Mouse (Mus musculus) kidney, postnatal 0 days (tissue): ENCODE measurements around the gene Vwa8. TPM values are rescaled to one million over a fixed set of nuclear protein-coding genes. Genes with fewer than 3 reads are reported as not detected.

Experiments
- ATAC-seq: fragments of 200-750 bp; cut with Nextera tagmentation; replicated peaks from 2 replicates; pipeline ENCODE4 v1.8.0; 2017; ENCODE audit warnings: low read depth, moderate number of reproducible peaks, moderate TSS enrichment, moderate library complexity; ENCODE audit not compliant: low FRiP score
- DNase-seq: peaks from one replicate; pipeline ENCODE4 v3.0.0-alpha.2; 2016; ENCODE audit warnings: low spot score
- H3K27ac ChIP-seq: fragments of 300-500 bp; sonication (generic); 2 replicates; pipeline ENCODE4 v1.5.1; 2014; ENCODE audit warnings: mild to moderate bottlenecking
- H3K27me3 ChIP-seq: fragments of 300-500 bp; sonication (generic); 2 replicates; pipeline ENCODE4 v1.6.1; 2014; ENCODE audit warnings: low read length, mixed read lengths; ENCODE audit not compliant: insufficient read depth
- H3K36me3 ChIP-seq: fragments of 300-500 bp; sonication (generic); 2 replicates; pipeline ENCODE4 v1.6.1; 2014; ENCODE audit warnings: low read length, mixed read lengths; ENCODE audit not compliant: insufficient read depth
- H3K4me1 ChIP-seq: fragments of 300-500 bp; sonication (generic); replicated peaks from 2 replicates; pipeline ENCODE4 v1.6.1; 2014; ENCODE audit warnings: antibody characterized with exemption, low read length, mixed read lengths; ENCODE audit not compliant: insufficient read depth
- H3K4me2 ChIP-seq: fragments of 300-500 bp; sonication (generic); 2 replicates; pipeline ENCODE4 v1.6.1; 2014; ENCODE audit warnings: mild to moderate bottlenecking, low read length, moderate library complexity, mixed read lengths
- H3K4me3 ChIP-seq: fragments of 300-500 bp; sonication (generic); replicated peaks from 2 replicates; pipeline ENCODE4 v1.5.1; 2014; ENCODE audit warnings: low read depth, low read length
- H3K9ac ChIP-seq: fragments of 300-500 bp; sonication (generic); 2 replicates; pipeline ENCODE4 v1.6.1; 2014; ENCODE audit warnings: low read depth, low read length
- H3K9me3 ChIP-seq: fragments of 300-500 bp; sonication (generic); replicated peaks from 2 replicates; pipeline ENCODE4 v1.6.1; 2016; ENCODE audit warnings: low read length, inconsistent platforms, mixed read lengths
- CTCF ChIP-seq: IDR thresholded peaks from 2 replicates; pipeline ENCODE4 v1.5.1; 2016; ENCODE audit warnings: antibody characterized with exemption, low read depth, mild to moderate bottlenecking, moderate library complexity
- WGBS: fragments of 180-500 bp; shearing (Covaris S2); extraction: QIAGEN DNeasy Blood & Tissue Kit; methylation state at CpG from one replicate; pipeline ENCODE4 v1.1.7; 2014; 5-methylcytosine and 5-hydroxymethylcytosine counted together
- polyA plus RNA-seq: library from polyadenylated mRNA; unstranded; fragments of >200 nt; fragmentation: Nextera tagmentation; extraction: Ambion mirVana; gene quantifications from 2 replicates; pipeline ENCODE4 v1.2.1, GENCODE M21; 2015

Vwa8 gene
- polyA plus RNA-seq, 1 experiment from 2014 or later, result 18.2 TPM

GRCm38 (mm10) chr14:79231677-79232076 is 382.8 kb downstream of the Vwa8 start:
- H3K36me3 ChIP-seq, result no peaks in the 10 kb centered on the region
- H3K27me3 ChIP-seq, result no peaks in the 10 kb centered on the region
- H3K27ac ChIP-seq, result no peak overlapping the region
- H3K9me3 ChIP-seq, result no peaks in the 10 kb centered on the region
- 80% methylated on average over 4 of the region's 4 CpGs for WGBS
- ATAC-seq (no peak), DNase-seq (no peak)
- TF ChIP-seq CTCF, result no peak
- H3K9ac ChIP-seq, result no peak overlapping the region
- H3K4me3 ChIP-seq, result no peak overlapping the region
- H3K4me1 ChIP-seq, result no peaks in the 10 kb centered on the region
- H3K4me2 ChIP-seq, result no peak overlapping the region

- Histone ChIP-seq H3K9me3 (no peaks in the 10 kb centered on the region), H3K36me3 (no peaks in the 10 kb centered on the region), H3K9ac (no peak overlapping the region), H3K27me3 (no peaks in the 10 kb centered on the region), H3K4me1 (no peaks in the 10 kb centered on the region), H3K4me3 (no peak overlapping the region), H3K27ac (no peak overlapping the region), H3K4me2 (no peak overlapping the region)
- DNase-seq (no peak), ATAC-seq (no peak)
- 85% methylated on average over 5 of the region's 5 CpGs for WGBS
- no peak for TF ChIP-seq CTCF
Observed at GRCm38 (mm10) chr14:79233697-79234096, 384.8 kb downstream of the Vwa8 start.

- no peak overlapping the region for H3K9ac ChIP-seq
- no peaks in the 10 kb centered on the region for H3K27me3 ChIP-seq
- H3K4me3 ChIP-seq, result no peak overlapping the region
- no peak for DNase-seq
- no peaks in the 10 kb centered on the region for H3K4me1 ChIP-seq
- H3K4me2 ChIP-seq, result no peak overlapping the region
- ATAC-seq, result no peak
- H3K36me3 ChIP-seq, result no peaks in the 10 kb centered on the region
- 95% methylated on average over 2 of the region's 2 CpGs for WGBS
- TF ChIP-seq CTCF, result no peak
- no peak overlapping the region for H3K27ac ChIP-seq
- H3K9me3 ChIP-seq, result no peaks in the 10 kb centered on the region
Observed at GRCm38 (mm10) chr14:79234513-79234912, 385.7 kb downstream of the Vwa8 start.

- Histone ChIP-seq H3K9me3 (no peaks in the 10 kb centered on the region), H3K4me3 (no peak overlapping the region), H3K27me3 (no peaks in the 10 kb centered on the region), H3K4me1 (no peaks in the 10 kb centered on the region), H3K4me2 (no peak overlapping the region), H3K27ac (no peak overlapping the region), H3K9ac (no peak overlapping the region), H3K36me3 (no peaks in the 10 kb centered on the region)
- 65% methylated on average over 5 of the region's 5 CpGs for WGBS
- ATAC-seq (no peak), DNase-seq (no peak)
- no peak for TF ChIP-seq CTCF
Observed at GRCm38 (mm10) chr14:79235157-79235556, 386.3 kb downstream of the Vwa8 start.

- TF ChIP-seq CTCF, result no peak
- no peaks in the 10 kb centered on the region for H3K4me1 ChIP-seq
- WGBS, result 66% methylated on average over 6 of the region's 6 CpGs
- H3K27ac ChIP-seq, result no peak overlapping the region
- H3K9ac ChIP-seq, result no peak overlapping the region
- DNase-seq (no peak), ATAC-seq (no peak)
- no peak overlapping the region for H3K4me2 ChIP-seq
- H3K27me3 ChIP-seq, result no peaks in the 10 kb centered on the region
- no peaks in the 10 kb centered on the region for H3K36me3 ChIP-seq
- no peak overlapping the region for H3K4me3 ChIP-seq
- H3K9me3 ChIP-seq, result no peaks in the 10 kb centered on the region
Observed at GRCm38 (mm10) chr14:79236261-79236660, 387.4 kb downstream of the Vwa8 start.

- no peaks in the 10 kb centered on the region for H3K4me1 ChIP-seq
- TF ChIP-seq CTCF, result no peak
Observed at GRCm38 (mm10) chr14:79239402-79239801, 390.6 kb downstream of the Vwa8 start.

GRCm38 (mm10) chr14:79241057-79241570 is 392.3 kb downstream of the Vwa8 start:
- ATAC-seq (no peak), DNase-seq (no peak)
- WGBS, result 51% methylated on average over 4 of the region's 4 CpGs
- H3K36me3 ChIP-seq, result no peaks in the 10 kb centered on the region
- H3K4me3 ChIP-seq, result no peak overlapping the region
- H3K4me1 ChIP-seq, result no peaks in the 10 kb centered on the region
- H3K9ac ChIP-seq, result no peak overlapping the region
- H3K4me2 ChIP-seq, result no peak overlapping the region
- no peaks in the 10 kb centered on the region for H3K9me3 ChIP-seq
- no peak overlapping the region for H3K27ac ChIP-seq
- no peaks in the 10 kb centered on the region for H3K27me3 ChIP-seq
- TF ChIP-seq CTCF, result no peak

More at GRCm38 (mm10) chr14:79239402-79239801, 390.6 kb downstream of the Vwa8 start:
- ATAC-seq (no peak), DNase-seq (no peak)
- Histone ChIP-seq H3K27ac (no peak overlapping the region), H3K4me2 (no peak overlapping the region), H3K4me3 (no peak overlapping the region), H3K36me3 (no peaks in the 10 kb centered on the region), H3K9ac (no peak overlapping the region), H3K27me3 (no peaks in the 10 kb centered on the region), H3K9me3 (no peaks in the 10 kb centered on the region)
- WGBS, result 86% methylated on average over 12 of the region's 12 CpGs
